Mouse (Mus musculus) c-Kit-positive CD71-positive TER-119-negative erythroid progenitor cells, embryonic 14.5 days (primary cell): ENCODE measurements around the gene Nktr.
A peak's percentile ranks its signal among the peaks of the same experiment; 100 is the strongest.

ENCODE experiments used
- DNase-seq: peaks from one replicate; pipeline ENCODE4 v3.0.0-alpha.2; 2013; ENCODE audit warnings: low read depth

Nktr gene

DNA sequence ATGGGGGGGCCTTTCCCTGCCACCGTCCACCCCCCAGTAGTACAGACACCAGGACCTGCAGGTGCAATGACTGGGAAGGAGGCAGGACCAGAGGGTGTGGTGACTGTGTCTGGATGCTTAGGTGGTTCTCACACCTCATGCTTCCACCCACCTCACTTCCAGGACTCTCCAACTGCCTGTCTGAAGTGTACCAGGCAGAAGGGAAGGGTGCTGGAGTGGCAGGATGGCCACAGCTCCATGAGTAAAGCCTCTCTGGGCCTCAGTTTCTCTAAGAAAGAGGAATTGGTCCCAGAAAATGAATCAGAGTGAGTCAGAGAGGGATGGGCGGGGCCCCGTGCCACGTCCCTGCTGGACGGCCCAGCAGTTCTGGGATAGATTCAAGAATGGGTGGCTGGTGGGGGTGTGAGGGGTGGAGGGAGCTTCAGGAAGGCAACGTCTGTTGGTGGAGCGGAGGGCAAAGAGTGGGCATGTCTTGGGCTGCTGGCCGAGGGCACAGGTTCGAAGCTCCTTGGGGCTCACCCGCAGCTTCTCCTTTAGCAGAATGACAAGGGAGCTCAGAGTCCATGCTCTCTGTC is 42.2 kb downstream of the Nktr start:
- no peak for DNase-seq

DNA sequence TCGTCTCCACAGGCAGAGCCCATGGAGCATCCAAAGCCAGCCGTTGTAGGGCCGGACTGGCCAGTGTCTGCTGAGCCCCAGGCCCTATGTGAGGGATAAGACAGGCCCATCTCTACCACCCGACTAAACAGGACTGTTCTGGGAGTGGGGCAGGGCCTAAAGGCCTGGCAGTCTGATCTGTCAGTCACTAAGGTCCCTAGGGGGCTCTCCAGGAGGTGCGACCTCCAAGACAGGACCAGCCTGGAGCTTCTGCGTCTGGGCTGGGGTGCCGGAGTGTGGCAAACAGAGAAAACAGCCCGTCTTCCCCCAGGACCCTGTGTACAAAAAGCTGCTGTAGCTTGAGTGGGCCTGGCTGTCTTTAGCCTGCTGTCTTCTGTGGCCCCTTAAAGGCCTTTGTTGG is 42.8 kb downstream of the Nktr start:
- no peak for DNase-seq

DNA sequence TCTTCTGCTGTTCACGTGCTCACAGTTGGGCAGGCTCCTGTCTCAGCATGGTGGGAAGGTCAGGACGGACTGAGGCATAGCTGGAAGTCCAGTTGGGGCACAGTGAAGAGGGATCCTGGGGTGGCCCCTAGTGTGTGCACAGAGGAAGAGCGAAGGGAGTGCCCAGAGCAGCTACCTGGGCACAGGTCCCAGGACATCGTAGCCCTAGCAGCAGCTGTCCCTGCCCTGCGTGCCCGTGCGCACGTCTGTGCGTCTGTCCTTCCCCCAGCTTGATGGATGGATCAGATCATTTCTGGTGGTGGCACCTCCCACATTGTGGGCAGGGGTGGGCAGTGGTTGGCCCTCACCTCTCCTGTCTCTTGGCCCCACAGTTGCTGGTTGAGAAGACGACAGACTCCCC is 43.3 kb downstream of the Nktr start:
- no peak for DNase-seq

DNA sequence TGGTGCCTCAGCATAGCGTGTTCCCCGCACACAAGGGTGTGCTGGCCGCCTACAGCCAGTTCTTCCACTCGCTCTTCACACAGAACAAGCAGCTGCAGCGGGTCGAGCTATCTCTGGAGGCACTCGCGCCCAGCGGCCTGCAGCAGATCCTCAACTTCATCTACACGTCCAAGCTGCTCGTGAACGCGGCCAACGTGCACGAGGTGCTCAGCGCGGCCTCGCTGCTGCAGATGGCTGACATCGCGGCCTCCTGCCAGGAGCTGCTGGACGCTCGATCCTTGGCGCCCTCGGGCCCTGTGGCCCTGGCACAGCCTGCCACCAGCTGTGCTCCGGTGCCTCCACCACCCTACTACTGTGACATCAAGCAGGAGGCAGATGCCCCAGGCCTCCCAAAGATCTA is 43.8 kb downstream of the Nktr start:
- DNase-seq: no peak

DNA sequence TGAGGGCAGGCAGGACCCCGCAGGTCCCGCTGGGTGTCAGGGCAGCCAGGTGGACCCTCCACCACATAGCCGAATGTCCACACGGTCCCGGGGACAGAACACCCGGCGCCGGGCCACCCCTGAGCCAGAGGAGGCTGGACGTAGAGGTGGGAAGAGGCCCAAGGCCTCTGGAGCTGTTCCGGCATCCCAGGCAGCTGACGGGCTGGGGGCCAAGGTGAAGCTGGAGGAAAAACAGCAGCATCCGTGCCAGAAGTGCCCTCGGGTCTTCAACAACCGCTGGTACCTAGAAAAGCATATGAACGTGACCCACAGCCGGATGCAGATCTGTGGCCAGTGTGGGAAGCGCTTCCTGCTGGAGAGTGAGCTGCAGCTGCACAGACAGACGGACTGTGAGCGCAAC is 44.7 kb downstream of the Nktr start:
- no peak for DNase-seq

DNA sequence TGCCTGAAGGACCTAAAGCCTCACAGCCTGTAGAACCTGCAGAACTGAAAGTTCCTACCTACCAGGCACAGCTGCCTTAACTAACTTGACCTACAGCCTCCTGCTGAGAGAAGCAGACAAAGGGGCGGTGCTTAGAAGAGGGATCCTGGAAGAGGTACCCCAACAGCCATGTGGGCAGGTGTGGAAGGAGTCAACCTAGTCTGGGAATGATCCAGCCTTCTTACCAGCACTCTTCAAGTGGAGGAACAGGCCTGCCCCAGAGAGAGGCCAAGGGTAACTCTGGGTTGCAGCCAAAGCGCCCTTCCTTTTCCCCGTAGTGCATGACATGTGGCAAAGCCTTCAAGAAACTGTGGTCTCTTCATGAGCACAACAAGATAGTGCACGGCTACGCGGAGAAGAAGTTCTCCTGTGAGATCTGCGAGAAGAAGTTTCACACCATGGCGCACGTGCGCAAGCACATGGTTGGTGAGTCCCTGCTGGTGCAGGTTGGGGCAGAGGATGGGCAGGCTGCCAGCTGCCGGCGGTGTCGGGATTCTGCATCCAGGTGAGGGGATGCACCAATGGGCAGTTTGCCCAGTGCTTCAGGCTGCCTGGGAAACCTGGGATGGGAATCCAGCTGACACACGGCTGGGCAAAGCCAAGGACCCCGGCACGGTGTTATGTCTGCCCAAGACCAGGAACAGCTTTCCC is 46.3 kb downstream of the Nktr start:
- no peak for DNase-seq

DNA sequence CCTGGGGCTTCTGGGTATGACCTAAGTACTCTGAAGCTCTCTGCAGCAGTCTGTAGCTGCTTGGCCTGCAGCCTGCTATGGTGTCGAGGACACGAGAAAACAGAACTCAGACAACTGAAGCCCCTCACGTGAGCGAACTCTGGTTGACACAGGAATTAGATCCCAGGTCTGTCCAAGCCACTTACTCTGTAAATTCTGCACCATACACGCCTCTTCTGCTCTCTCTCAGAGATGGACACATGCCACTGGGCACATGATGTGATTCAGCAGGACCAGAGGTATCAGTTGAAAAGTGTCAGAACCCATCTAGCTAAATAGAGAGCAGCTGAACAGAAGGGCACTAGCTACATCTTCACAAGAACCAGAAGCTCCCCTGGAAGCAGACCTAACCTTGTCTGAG is 53.4 kb downstream of the Nktr start:
- DNase-seq: no peak

DNA sequence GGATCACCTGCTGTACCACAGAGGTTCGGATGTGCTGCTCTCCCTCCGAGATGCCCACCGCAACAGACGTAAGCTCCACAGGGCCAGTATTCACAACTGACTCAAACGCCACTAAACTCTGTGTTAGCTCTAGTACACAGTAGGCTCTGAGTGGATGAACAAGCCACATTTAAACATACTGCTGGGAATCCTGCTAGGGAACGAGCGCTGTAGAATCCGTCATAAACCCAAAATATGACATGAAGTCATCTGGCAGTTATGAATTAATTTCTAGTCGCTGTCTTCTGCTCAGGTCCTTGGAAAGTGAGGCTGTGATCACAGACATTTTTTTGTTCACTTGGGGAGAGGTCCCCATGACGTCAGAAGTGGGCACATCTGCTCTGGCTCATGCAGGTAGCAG is 57.0 kb downstream of the Nktr start:
- no peak for DNase-seq

DNA sequence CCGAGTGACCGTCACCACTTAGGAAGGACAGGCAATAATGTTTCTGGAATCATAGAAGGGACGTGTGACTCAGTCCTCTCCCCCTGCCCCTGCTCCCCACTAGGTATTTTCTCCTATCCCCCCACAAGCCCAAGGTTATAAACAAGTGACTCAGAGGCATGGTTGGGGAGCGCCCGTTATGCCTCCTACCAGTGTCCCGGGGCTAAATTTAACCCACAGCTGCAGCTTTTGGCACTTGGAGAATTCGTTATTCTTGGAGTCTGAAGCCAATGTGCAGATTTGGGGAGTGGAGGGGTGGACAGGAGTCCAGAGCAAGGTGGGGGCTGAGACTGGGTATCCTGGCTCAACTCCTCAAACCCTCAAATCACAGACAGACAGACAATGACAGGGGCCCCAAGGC is 57.5 kb downstream of the Nktr start:
- no peak for DNase-seq

DNA sequence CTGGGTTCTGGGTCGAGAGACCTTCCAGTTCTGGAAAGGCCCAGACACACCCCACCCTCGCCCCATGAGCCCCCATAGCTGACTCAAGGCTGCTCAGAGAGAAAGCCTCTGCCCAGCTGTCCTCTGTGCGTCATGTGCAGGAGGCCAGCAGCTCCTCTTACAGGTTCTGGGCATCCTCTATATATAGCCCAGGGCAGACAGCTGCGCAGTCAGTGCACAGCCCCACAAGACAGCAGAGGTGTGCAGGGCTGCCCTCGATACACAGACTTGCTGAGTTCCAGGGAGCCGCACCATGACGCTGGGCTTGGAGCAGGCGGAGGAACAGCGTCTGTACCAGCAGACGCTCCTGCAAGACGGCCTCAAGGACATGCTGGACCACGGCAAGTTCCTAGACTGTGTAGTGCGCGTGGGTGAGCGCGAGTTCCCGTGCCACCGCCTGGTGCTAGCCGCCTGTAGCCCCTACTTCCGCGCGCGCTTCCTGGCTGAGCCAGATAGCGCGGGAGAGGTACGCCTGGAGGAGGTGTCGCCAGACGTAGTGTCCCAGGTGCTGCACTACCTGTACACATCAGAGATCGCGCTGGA is 58.6 kb downstream of the Nktr start, which contains the start of gene Klhl40:
Gene Klhl40, plus strand, starts transcription at position 124 of the 582 bp plus-strand sequence.
- no peak for DNase-seq

DNA sequence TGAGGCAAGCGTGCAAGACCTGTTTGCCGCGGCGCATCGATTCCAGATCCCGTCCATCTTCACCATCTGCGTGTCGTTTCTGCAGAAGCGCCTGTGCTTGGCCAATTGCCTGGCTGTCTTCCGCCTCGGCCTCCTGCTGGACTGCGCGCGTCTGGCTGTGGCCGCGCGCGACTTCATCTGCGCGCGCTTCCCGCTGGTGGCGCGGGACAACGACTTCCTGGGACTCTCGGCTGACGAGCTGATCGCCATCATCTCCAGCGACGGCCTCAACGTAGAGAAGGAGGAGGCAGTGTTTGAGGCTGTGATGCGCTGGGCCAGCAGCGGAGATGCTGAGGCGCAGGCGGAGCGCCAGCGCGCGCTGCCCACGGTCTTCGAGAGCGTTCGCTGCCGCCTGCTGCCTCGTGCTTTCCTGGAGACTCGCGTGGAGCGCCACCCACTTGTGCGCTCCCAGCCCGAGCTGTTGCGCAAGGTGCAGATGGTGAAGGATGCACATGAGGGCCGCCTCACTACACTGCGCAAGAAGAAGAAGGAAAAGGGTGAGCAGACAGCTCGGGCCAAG is 59.2 kb downstream of the Nktr start:
- no peak for DNase-seq

DNA sequence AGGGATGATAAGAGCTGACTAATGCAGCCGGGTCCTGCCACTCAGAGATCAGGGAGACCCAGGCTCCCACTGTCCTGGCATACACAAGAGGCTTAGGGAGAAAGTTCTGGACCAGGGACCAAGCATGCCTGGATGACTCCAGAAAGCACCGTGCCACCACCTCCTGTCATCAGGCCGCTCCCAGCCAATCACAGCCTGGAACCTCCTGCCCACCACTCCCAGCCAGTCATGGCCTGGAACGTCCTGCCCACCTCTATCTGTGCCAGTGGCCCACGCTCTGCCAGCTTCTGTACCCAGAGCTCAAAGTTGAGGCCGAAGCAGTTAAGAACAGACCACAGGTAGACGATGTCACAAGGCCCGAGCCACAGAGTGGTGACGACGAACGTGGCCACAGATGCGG is 65.8 kb downstream of the Nktr start:
- no peak for DNase-seq

DNA sequence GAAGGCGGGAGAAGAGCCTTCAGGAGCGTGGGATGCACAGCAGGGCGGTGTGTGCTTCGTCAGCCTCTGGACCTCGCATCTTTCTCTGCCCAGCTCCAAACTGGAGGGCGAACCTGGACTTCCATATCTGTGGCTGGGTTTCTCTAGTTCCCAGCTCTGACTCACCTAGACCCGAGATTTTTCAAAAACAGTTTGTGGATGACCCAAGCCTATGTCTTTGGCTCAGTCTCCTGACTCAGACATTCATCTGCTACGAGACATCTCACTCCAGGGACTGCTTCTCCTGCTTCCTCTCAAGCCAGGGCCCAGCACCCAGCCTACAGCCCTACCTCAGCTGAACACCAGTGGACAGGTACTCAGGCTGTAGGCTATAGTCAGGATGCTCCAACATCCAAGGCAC is 66.3 kb downstream of the Nktr start:
- DNase-seq: no peak

DNA sequence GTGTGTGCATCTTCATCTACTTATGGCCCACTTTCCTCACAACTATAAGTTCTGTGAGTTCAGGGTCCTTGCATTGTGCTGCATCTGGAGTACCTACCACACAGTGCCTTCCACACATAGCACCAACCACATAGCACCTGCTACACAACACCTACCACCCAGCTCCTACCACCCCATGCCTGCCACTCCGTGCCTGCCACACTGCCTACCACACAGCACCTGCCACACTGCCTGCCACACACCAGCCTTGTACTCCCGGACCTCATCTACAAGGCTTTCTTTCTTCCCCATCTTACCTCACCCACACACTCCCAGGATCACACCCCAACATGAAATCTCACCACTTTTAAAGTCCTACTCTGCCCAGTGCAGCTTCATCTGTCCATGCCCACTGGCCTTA is 67.4 kb downstream of the Nktr start:
- no peak for DNase-seq

DNA sequence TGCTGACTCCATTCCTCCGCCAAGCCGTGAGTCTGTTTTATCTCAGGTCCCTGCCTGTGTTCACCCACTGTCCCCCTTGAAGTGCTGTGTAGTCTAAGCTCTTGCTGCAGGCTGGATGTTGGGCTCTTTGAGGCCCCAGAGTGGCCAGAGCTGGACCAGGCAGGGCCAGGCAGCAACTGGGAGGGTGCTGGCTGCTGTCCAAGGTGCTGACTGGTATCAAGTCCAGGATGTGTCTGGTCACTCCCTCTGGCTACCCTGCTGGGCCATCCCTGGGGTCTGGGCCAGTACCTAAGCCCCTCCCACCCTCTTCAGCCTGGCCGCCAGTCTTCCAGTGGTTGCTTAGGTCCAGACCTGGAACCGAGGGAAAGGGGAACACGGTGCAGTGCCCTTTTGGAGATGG is 72.2 kb downstream of the Nktr start:
- peak; percentile 24 for DNase-seq

DNA sequence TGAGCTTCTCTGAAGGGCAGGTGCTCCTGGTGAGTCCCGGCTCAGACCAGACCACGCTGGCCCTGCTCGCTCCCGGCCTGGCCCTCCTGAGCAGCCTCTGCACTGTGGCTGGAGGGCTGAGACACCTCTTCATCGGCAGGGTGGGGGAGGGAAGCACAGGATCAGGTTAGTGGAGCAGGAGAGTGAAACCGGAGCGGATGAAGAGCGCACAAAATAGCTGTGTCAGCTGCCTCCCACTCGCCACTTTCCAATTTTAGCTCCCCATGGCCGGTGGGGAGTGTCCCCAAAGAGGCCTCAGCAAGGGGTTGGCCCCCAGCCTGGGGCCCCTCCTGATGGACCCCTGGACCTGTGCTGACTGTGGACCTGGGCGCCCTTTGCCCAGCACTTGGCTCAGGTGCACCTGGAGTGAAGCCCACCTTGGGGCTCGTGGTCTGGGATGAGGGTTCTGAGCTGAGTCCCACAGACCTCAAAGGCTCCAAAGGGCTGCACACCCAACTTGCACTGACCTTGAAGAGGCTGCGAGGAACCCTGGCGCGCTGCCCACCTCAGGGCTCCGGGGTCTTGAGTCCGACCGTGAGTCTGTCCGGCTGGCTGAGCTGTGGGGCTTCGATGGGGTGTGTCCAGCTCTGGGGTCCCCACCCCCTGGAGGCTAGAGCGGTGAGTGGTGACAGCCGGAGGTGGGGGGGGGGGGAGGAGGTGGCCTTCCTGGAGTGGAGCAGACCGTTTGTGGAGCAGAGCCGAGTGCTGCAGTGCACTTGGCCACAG is 73.0 kb downstream of the Nktr start, which contains the start of gene Hhatl:
Gene Hhatl, minus strand, starts transcription at position 751 of the 765 bp plus-strand sequence.
- no peak for DNase-seq

DNA sequence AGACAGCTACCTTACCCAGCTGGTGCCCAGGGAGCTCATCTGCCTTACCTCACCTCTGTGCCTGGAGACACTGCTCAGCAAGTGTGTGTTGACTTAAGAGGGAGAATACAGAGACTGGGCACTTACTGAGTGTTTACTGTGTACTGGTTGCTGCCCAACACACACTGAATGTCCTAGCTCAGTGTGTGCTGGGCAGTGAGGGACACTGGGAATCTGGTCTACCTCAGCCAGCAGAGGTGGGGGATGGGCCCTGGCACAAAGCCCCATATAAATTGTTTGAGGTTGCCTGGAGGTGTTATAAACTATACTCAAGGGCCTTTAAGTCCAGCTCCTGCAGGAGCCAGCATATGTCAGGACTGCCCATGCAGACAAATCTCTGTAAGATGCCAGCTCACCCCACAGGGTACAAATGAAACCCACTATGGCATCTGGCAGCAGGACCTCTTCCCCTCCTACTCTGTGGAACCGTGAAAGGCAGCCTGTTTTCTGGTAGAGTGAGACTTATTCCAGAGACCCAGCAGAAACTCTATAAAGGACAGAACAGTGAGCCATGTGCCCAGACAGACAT is 76.1 kb downstream of the Nktr start:
- DNase-seq: no peak

DNA sequence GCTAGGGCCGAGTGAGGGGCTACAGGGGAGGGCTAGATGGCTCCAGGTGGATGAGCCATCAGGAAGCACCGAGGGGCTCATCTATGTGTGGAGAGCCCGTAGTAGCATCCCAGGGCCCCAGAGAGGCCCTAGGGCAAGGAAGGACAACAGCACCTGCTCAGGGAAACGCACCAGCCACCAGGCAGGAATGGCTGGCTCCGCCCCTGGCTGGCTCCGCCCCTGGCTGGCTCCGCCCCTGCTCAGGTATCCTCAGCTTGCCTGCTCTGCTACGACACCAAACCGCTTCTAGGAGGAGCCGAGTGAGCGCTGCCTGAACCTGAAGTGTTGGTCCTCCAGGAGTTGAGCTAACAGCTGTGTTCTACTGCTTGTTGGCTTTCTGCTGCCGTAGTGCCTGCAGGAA is 78.8 kb downstream of the Nktr start:
- no peak for DNase-seq

DNA sequence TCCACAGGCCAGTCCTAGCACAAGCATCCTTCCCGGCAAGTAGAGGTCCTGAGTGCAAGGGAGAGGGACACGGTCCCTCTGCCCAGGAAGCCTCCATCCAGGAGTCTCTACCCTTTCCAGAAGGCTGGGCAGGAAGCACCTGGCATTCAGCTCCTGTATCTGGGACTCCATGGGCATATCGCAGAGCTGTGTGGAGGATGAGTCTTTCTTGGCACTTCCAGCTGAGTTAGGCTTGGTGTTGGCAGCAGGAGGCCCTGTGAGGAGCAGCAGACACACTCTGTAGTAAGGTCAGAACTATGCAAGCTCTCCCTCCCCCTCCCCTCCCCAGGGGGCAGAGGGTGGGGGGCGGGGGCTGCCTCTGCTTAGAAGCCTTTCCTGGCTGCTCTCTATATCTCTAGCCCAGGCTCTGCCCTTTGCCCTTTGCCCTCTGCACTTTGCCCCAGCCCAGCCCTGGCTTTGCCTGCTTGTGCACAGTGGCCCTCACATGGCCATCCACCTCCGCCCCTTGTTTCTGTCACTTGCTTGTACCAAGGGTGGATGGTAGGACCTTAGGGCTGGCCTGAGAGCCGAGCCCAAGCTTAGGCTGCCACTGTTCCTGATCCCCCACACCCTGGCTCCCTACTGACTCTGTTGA is 80.0 kb downstream of the Nktr start:
- no peak for DNase-seq

DNA sequence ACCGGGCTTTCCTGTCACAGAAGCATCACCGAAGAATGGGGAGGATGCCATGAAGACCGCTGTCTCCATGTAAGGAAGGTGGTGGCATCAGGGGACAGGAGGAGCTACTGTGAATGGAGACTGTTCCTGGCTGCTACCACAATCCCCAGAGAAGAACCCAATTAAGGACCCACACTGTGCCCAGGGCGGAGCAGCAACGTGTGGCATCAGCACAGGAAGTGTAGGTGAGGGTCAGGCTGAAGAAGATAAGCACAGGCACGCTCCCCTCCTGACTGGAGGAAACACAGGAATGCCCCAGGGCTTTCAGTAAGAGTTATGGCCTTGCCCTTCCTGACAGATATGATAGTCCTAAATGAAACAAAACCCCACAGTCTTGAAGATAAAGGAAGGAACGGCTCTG is 83.8 kb downstream of the Nktr start:
- no peak for DNase-seq
